Mouse (Mus musculus): Measurements from ENCODE around the gene Flnc. TPM values are rescaled to one million over a fixed set of nuclear protein-coding genes. Genes with fewer than 3 reads are reported as not detected.

The Flnc gene
- total and polyA plus RNA-seq, 2 experiments from 2014 or later: 1.8 to 19.4 TPM

DNA sequence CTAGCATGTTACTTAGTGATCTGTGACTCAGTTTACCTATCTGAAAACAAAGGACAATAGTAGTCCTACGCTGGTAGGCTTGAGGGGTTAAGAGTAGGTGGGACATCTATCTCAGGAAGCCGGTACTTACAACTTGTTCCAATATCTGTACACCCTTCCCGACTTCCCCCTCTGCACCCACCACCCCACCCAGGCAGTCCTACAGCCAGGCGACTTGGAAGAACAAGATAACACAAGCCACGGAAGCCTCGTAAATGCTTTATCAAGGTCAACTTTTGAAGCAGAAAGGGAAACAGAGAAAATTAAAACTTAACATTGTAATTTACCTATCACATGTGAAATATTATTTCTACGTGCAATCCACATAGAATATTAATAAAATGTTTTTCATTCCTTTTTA, 67.1 kb downstream of the Flnc start:
- DNase-seq (ENCODE audit: low spot score) (no peak), ATAC-seq (no peak)
- no peaks in the 10 kb centered on the region for H3K9me3 ChIP-seq (ENCODE audit: low read length)
- H3K9ac ChIP-seq (replicated peaks; ENCODE audit: low read length): no peak overlapping the region
- peaks cover 14% of the 10 kb centered on the region; the same call in 1 of the 2 replicates for H3K27me3 ChIP-seq (ENCODE audit: insufficient read depth, low read length)
- 94% methylated on average over 7 of the region's 7 CpGs for WGBS
- H3K36me3 ChIP-seq (ENCODE audit: insufficient read depth, low read length): no peaks in the 10 kb centered on the region
- no peak overlapping the region for H3K4me3 ChIP-seq (ENCODE audit: low read length)
- H3K27ac ChIP-seq: no peak overlapping the region
- H3K4me1 ChIP-seq (ENCODE audit: insufficient read depth, low read length): no peaks in the 10 kb centered on the region
- H3K4me2 ChIP-seq (ENCODE audit: low read depth, low read length): no peak overlapping the region
- TF ChIP-seq CTCF (IDR thresholded peaks at IDR 0.05; ENCODE audit: low read depth): no peak

DNA sequence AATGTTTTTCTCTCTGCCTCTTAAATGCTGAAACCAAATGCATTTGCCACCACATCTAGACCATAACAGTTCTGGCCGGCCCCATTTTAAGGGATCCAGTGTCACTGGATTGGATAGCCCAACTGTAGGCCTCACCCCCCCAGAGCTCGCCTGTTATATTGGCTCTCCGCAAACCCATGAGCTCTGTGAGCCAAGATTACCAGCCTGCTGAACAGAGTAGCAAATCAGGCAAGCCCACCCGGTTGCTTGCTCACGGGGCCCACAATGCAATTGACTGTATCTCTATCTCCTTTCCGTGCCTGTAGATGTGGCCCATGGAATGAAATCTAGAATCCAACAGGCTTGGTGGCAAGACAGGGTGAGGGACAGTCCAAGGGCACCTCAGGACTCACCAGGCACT, 67.8 kb downstream of the Flnc start:
- Histone ChIP-seq H3K9ac (replicated peaks; ENCODE audit: low read length) (no peak overlapping the region), H3K4me1 (ENCODE audit: insufficient read depth, low read length) (no peaks in the 10 kb centered on the region), H3K4me2 (ENCODE audit: low read depth, low read length) (no peak overlapping the region), H3K9me3 (ENCODE audit: low read length) (no peaks in the 10 kb centered on the region), H3K36me3 (ENCODE audit: insufficient read depth, low read length) (no peaks in the 10 kb centered on the region), H3K27ac (no peak overlapping the region), H3K27me3 (ENCODE audit: insufficient read depth, low read length) (peaks cover 11% of the 10 kb centered on the region; the same call in 1 of the 2 replicates), H3K4me3 (ENCODE audit: low read length) (no peak overlapping the region)
- ATAC-seq (no peak), DNase-seq (ENCODE audit: low spot score) (no peak)
- 90% methylated on average over 6 of the region's 6 CpGs for WGBS
- TF ChIP-seq CTCF (IDR thresholded peaks at IDR 0.05; ENCODE audit: low read depth): no peak

DNA sequence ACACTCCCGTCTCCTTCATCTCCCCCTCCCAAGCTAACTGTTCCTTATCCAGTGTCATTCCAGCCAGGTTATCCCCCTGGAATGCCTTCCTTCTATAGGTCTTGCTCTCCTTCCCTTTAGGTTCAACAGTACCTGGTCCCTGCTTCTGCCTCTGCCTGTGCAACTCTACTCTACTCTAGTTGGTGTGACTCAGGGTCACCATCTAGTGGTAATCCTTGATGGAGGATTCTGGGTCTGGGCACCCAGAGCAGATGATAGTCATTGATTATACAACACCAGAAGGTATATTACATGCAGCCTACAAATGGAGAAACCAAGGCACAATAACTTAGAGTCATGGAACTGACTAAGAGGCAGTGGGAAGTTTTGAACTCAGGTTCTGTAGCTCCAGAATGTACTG, 68.5 kb downstream of the Flnc start:
- WGBS: 91% methylated on average over 1 of the region's 1 CpGs
- no peak overlapping the region for H3K4me3 ChIP-seq (ENCODE audit: low read length)
- no peaks in the 10 kb centered on the region for H3K36me3 ChIP-seq (ENCODE audit: insufficient read depth, low read length)
- H3K4me2 ChIP-seq (ENCODE audit: low read depth, low read length): no peak overlapping the region
- peak; percentile 45 for TF ChIP-seq CTCF (IDR thresholded peaks at IDR 0.05; ENCODE audit: low read depth)
- ATAC-seq: no peak
- no peaks in the 10 kb centered on the region for H3K9me3 ChIP-seq (ENCODE audit: low read length)
- H3K27ac ChIP-seq: no peak overlapping the region
- no peaks in the 10 kb centered on the region for H3K4me1 ChIP-seq (ENCODE audit: insufficient read depth, low read length)
- DNase-seq (ENCODE audit: low spot score): no peak
- no peak overlapping the region for H3K9ac ChIP-seq (replicated peaks; ENCODE audit: low read length)
- 0 out of 2 replicates have a peak, but pooled peaks cover 3% of the 10 kb centered on the region for H3K27me3 ChIP-seq (ENCODE audit: insufficient read depth, low read length)

DNA sequence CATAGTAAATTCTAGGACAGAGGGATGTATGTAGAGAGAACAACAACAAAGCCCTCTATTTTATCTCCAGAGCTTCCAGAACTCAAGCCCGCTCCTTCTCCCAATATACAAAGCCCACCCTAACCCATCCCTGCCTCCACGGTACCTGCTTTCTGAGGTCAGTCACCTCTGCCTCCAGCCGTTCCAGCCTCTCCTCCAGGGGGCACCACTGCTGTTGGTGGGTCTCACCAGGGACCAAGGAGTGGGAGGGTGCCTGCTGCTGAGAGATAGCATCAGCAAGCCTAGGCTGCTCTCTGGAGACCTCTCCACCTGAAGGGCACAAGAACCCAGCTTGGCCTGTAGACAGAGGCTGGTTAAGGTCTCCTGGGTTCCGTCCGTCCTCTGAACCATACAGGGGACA, 72.4 kb downstream of the Flnc start:
- ATAC-seq (no peak), DNase-seq (ENCODE audit: low spot score) (no peak)
- H3K27ac ChIP-seq: no peak overlapping the region
- H3K4me2 ChIP-seq (ENCODE audit: low read depth, low read length): no peak overlapping the region
- 84% methylated on average over 5 of the region's 5 CpGs for WGBS
- H3K4me3 ChIP-seq (ENCODE audit: low read length): no peak overlapping the region
- no peak for TF ChIP-seq CTCF (IDR thresholded peaks at IDR 0.05; ENCODE audit: low read depth)
- no peaks in the 10 kb centered on the region for H3K9me3 ChIP-seq (ENCODE audit: low read length)
- no peak overlapping the region for H3K9ac ChIP-seq (replicated peaks; ENCODE audit: low read length)
- no peaks in the 10 kb centered on the region for H3K27me3 ChIP-seq (ENCODE audit: insufficient read depth, low read length)
- H3K4me1 ChIP-seq (ENCODE audit: insufficient read depth, low read length): no peaks in the 10 kb centered on the region
- H3K36me3 ChIP-seq (ENCODE audit: insufficient read depth, low read length): no peaks in the 10 kb centered on the region

DNA sequence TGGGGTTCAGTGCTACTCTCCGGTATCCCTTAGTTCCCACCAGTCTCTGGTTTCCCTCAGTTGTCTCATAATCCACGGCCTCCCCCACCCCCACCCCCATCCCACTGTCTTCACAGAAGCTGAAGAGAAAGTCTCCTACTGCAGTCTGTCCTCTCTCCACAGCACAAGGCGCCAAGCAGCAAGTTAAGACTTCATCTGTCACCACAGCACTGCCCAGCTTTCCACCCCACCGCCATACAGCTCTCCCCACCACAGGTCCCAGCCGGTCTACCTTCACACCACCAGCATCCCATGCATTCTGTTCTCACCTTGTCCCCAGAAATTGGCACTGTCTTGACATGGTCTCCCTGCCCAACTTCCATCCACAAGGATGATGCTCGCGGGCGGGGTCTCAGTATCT, 73.8 kb downstream of the Flnc start:
- 32% methylated on average over 8 of the region's 8 CpGs for WGBS
- Histone ChIP-seq H3K4me3 (ENCODE audit: low read length) (peak overlapping the region; percentile 44), H3K36me3 (ENCODE audit: insufficient read depth, low read length) (no peaks in the 10 kb centered on the region), H3K9me3 (ENCODE audit: low read length) (no peaks in the 10 kb centered on the region), H3K27me3 (ENCODE audit: insufficient read depth, low read length) (no peaks in the 10 kb centered on the region), H3K4me1 (ENCODE audit: insufficient read depth, low read length) (no peaks in the 10 kb centered on the region), H3K9ac (replicated peaks; ENCODE audit: low read length) (no peak overlapping the region), H3K4me2 (ENCODE audit: low read depth, low read length) (peak overlapping the region; percentile 65), H3K27ac (no peak overlapping the region)
- ATAC-seq (peak; percentile 24; the same call in 1 of the 2 replicates), DNase-seq (ENCODE audit: low spot score) (no peak)
- TF ChIP-seq CTCF (IDR thresholded peaks at IDR 0.05; ENCODE audit: low read depth): no peak

DNA sequence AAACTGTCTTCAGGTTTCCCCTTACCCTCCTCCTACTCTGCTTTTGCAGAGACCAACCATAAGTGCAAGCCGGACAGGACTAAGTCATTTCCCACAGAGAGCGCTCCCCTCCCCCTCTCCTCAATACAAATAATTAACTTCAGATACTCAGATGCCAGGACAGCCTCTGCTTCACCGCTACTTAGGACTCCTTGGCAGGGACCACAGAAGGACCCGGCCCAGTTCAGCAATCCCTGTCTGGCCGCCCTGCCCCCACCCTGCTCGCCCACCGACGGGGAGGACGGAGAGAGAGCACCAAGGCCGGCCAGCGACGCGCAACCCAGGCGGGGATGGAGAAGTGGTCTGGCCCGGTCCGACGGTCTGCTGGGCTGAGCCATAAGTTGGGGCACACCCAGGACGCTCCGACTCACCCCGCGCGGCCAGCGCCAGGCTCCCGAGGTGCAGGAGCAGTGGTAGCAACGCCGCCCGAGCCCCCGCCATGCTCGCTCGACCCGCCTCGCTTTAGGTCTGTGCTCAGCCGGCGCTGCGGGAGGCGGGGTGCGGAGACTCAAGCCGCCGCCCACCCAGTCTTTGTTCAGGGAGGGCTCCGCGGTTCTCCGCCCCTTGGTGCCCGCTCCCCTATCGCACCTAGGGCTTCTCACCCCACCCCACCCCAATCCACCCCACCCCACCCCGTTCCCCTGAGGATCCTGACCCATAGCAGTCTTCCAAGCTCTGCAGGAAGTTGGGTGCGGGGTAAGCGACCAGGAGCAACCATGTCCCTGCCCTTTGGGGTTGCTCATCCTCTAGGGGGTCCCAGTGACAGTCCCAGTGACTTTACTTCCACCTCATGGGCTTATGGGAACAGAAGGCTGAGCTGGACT, 74.6 kb downstream of the Flnc start, which contains the start of gene Kcp:
Gene Kcp (minus strand): TSS at position 506 of the 863 bp plus-strand sequence.
- DNase-seq (ENCODE audit: low spot score) (no peak), ATAC-seq (peak; percentile 57)
- H3K9ac ChIP-seq (replicated peaks; ENCODE audit: low read length): peak within 1 kb of the TSS; percentile 43
- no peaks in the 10 kb centered on the region for H3K4me1 ChIP-seq (ENCODE audit: insufficient read depth, low read length)
- no peaks in the 10 kb centered on the region for H3K27me3 ChIP-seq (ENCODE audit: insufficient read depth, low read length)
- H3K36me3 ChIP-seq (ENCODE audit: insufficient read depth, low read length): no peaks in the 10 kb centered on the region
- H3K4me2 ChIP-seq (ENCODE audit: low read depth, low read length): peak within 1 kb of the TSS; percentile 65
- H3K27ac ChIP-seq: no peak within 1 kb of the TSS
- no peak for TF ChIP-seq CTCF (IDR thresholded peaks at IDR 0.05; ENCODE audit: low read depth)
- WGBS: 2% methylated on average over 45 of the region's 47 CpGs
- no peaks in the 10 kb centered on the region for H3K9me3 ChIP-seq (ENCODE audit: low read length)
- H3K4me3 ChIP-seq (ENCODE audit: low read length): peak within 1 kb of the TSS; percentile 44

DNA sequence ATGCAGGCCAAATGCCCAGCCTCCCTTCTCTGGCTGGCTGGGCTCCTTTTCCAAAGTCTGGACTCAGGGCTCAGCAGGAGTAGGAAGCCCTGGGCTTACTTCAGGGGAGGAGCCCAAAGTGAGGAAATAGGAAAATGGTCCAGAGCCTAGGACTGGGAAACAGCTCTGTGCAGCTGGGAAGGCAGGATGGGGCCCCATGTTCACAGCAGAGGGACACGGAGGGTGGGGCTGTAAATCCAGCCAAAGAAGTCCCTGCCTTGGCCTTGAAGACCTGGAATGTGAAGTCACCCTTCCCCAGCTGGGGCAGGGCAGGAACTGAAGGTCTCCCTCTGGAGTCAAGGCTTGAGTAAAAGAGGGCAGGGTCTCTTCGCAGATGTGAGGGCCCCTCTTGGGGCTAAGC, 76.0 kb downstream of the Flnc start:
- no peak for TF ChIP-seq CTCF (IDR thresholded peaks at IDR 0.05; ENCODE audit: low read depth)
- DNase-seq (ENCODE audit: low spot score) (no peak), ATAC-seq (no peak)
- H3K9ac ChIP-seq (replicated peaks; ENCODE audit: low read length): no peak overlapping the region
- 49% methylated on average over 2 of the region's 2 CpGs for WGBS
- H3K4me1 ChIP-seq (ENCODE audit: insufficient read depth, low read length): peaks cover 7% of the 10 kb centered on the region; the same call in 1 of the 2 replicates
- H3K4me3 ChIP-seq (ENCODE audit: low read length): no peak overlapping the region
- no peaks in the 10 kb centered on the region for H3K36me3 ChIP-seq (ENCODE audit: insufficient read depth, low read length)
- H3K4me2 ChIP-seq (ENCODE audit: low read depth, low read length): no peak overlapping the region
- no peaks in the 10 kb centered on the region for H3K27me3 ChIP-seq (ENCODE audit: insufficient read depth, low read length)
- H3K27ac ChIP-seq: no peak overlapping the region
- H3K9me3 ChIP-seq (ENCODE audit: low read length): no peaks in the 10 kb centered on the region

Small RNA genes within 50 kb of the gene (microRNA-seq; reads per million reads assigned to microRNA genes)
- gene Gm26220: 0 to 0.36 reads per million in 2 experiments
- gene Gm44354: 0 reads per million in 2 experiments

Other genes starting within 250 kb of the Flnc start
- gene Impdh1, start 216.9 kb upstream of the Flnc start, total RNA-seq (2014; rRNA removed): 37.8 and 46.3 TPM in 2 replicates
- 63.4 and 64.4 TPM in 2 replicates for gene Impdh1, start 216.9 kb upstream of the Flnc start, polyA plus RNA-seq (2015; fragmentation: Nextera tagmentation; extraction: Ambion mirVana)
- gene Hilpda, start 160.8 kb upstream of the Flnc start, total RNA-seq (2014; rRNA removed): 26.5 and 35.8 TPM in 2 replicates
- gene Hilpda, start 160.8 kb upstream of the Flnc start, polyA plus RNA-seq (2015; fragmentation: Nextera tagmentation; extraction: Ambion mirVana): 23.3 and 25.6 TPM in 2 replicates
- gene Fam71f2, start 153.7 kb upstream of the Flnc start, total RNA-seq (2014; rRNA removed): 0.79 and 2.1 TPM in 2 replicates
- gene Fam71f2, start 153.7 kb upstream of the Flnc start, polyA plus RNA-seq (2015; fragmentation: Nextera tagmentation; extraction: Ambion mirVana): 0.29 and 0.39 TPM in 2 replicates
- gene Fam71f1, start 114.1 kb upstream of the Flnc start, total RNA-seq (2014; rRNA removed): not detected in 2 replicates
- gene Fam71f1, start 114.1 kb upstream of the Flnc start, polyA plus RNA-seq (2015; fragmentation: Nextera tagmentation; extraction: Ambion mirVana): 0.13 TPM in 1 of 2 replicates, not detected in the other
- gene Calu, start 85.2 kb upstream of the Flnc start, total RNA-seq (2014; rRNA removed): 117 and 119 TPM in 2 replicates
- 131 and 135 TPM in 2 replicates for gene Calu, start 85.2 kb upstream of the Flnc start, polyA plus RNA-seq (2015; fragmentation: Nextera tagmentation; extraction: Ambion mirVana)
- 2.2 TPM in 1 of 2 replicates, not detected in the other for gene Opn1sw, start 44.8 kb upstream of the Flnc start, total RNA-seq (2014; rRNA removed)
- 0.44 and 0.63 TPM in 2 replicates for gene Opn1sw, start 44.8 kb upstream of the Flnc start, polyA plus RNA-seq (2015; fragmentation: Nextera tagmentation; extraction: Ambion mirVana)
- 58.1 and 79.4 TPM in 2 replicates for gene Ccdc136, start 36.9 kb upstream of the Flnc start, total RNA-seq (2014; rRNA removed)
- 56.4 and 62.0 TPM in 2 replicates for gene Ccdc136, start 36.9 kb upstream of the Flnc start, polyA plus RNA-seq (2015; fragmentation: Nextera tagmentation; extraction: Ambion mirVana)
- gene Atp6v1f, start 34.5 kb downstream of the Flnc start, total RNA-seq (2014; rRNA removed): 229 and 240 TPM in 2 replicates
- gene Atp6v1f, start 34.5 kb downstream of the Flnc start, polyA plus RNA-seq (2015; fragmentation: Nextera tagmentation; extraction: Ambion mirVana): 371 and 385 TPM in 2 replicates
- 0.47 TPM in 1 of 2 replicates, not detected in the other for gene Atp6v1fnb, start 38.2 kb downstream of the Flnc start, total RNA-seq (2014; rRNA removed)
- 0.59 TPM in 1 of 2 replicates, not detected in the other for gene Atp6v1fnb, start 38.2 kb downstream of the Flnc start, polyA plus RNA-seq (2015; fragmentation: Nextera tagmentation; extraction: Ambion mirVana)
- gene Kcp, start 74.7 kb downstream of the Flnc start, total RNA-seq (2014; rRNA removed): 13.1 and 27.5 TPM in 2 replicates
- 7.6 and 7.7 TPM in 2 replicates for gene Kcp, start 74.7 kb downstream of the Flnc start, polyA plus RNA-seq (2015; fragmentation: Nextera tagmentation; extraction: Ambion mirVana)
- 2.4 and 3.9 TPM in 2 replicates for gene Irf5, start 93.4 kb downstream of the Flnc start, total RNA-seq (2014; rRNA removed)
- 1.8 and 2.1 TPM in 2 replicates for gene Irf5, start 93.4 kb downstream of the Flnc start, polyA plus RNA-seq (2015; fragmentation: Nextera tagmentation; extraction: Ambion mirVana)
- 79.2 and 81.8 TPM in 2 replicates for gene Tnpo3, start 176.6 kb downstream of the Flnc start, total RNA-seq (2014; rRNA removed)
- gene Tnpo3, start 176.6 kb downstream of the Flnc start, polyA plus RNA-seq (2015; fragmentation: Nextera tagmentation; extraction: Ambion mirVana): 56.7 and 57.3 TPM in 2 replicates

Data from hindbrain, postnatal 0 days (tissue).